Mouse (Mus musculus): ENCODE measurements around the gene Zfc3h1. TPM values are rescaled to one million over a fixed set of nuclear protein-coding genes. Genes with fewer than 3 reads are reported as not detected.

The Zfc3h1 gene
- 10 to 100 TPM; 36.3 to 47.5 (median 45.2) TPM for total RNA-seq (2022)

DNA sequence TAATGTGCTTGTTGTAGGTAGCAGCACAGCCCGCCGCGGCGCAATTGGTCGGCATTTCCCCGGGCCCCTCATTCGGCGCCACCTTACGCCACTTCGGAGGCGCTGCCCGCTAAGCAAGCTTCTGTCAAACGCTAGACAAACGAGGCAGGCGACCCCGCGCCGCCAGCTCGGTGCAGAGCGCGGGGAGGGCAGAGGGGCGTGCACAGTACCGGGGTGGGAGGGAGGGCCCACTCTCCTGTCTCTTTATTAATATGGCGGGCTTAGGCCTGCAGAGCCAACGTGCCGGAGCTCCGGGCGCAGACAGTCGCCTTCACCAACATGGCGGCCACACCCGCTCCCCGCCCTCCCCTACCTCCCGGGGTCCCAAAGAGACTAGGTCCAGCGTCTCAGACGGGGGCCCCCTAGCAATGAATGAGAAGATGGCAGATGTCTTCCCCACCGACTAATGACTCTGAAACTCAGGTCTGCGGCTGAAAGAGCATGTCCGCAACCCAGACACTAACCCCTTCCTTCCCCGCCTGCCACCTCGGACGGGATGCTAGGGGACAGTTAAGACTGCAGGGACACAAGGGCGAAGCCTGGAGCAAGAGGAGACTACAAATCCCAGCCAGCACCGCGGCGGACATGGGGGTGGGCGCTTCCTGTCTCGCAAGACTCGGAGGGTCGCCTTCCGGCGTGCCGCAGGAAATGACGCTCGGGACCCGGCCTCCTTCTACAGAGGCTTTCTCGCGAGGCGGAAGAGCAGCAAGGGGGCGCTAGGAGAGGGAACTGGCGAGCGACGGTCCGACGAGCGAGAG, at the start of gene Zfc3h1, which contains the start of gene Thap2:
Zfc3h1 (plus strand) TSS at position 739 of the 797 bp plus-strand sequence.
Thap2 (minus strand) TSS at position 223 of the 797 bp plus-strand sequence.
- DNase-seq (ENCODE audit: low spot score in 2 of 2): peak; percentile 95 to 98

DNA sequence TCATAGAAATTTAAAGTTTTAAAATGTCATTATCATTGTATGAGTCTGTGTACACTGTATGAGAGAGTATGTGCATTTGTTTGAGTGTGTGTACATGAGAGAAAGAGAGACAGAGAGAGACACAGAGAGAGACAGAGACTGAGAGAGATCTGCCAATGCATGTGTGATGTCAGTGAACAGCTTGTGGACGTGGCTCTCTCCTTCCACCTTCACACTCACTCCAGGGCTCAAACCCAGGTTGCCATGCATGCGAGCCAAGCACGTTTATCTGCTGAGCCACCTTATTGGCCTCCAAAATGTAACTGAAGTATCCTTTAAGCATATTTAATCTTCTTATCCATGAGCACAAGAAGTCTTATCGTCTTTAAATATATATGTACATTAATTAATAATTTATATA, 47.9 kb upstream of the Zfc3h1 start:
- DNase-seq (ENCODE audit: low spot score in 2 of 2): no peak

GRCm38 (mm10) chr10:115339820-115340328, 44.9 kb upstream of the Zfc3h1 start:
- no peak for DNase-seq (ENCODE audit: low spot score in 2 of 2)

DNA sequence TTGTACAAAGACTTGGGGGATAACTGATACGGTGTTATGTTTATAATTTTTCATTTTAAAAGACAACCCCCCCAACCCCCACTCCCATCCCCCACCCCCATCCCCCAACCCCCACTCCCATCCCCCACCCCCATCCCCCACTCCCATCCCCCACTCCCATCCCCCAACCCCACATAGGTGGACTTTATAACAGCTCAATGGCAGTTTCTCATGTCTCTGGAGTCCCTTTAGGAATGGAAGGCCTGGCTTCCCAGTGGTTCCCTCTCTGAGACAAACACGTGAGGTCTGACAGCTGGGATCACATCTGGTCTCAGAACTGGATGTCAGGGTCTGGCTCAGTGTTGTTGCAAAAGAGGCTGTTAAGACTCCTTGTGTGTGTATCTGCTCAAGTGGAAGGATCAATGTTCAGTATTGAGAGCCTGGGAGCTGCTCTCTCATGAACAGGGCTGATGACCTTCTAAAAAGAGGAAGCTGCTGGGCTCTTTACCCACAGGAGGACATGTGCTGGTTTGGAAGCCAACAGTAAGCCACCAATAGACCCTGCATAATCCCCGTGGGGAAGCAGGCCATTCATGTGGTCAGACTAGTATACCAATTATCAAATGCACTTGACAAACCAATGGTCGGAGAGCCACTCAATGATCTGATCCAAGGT, 41.9 kb upstream of the Zfc3h1 start:
- no peak for DNase-seq (ENCODE audit: low spot score in 2 of 2)

DNA sequence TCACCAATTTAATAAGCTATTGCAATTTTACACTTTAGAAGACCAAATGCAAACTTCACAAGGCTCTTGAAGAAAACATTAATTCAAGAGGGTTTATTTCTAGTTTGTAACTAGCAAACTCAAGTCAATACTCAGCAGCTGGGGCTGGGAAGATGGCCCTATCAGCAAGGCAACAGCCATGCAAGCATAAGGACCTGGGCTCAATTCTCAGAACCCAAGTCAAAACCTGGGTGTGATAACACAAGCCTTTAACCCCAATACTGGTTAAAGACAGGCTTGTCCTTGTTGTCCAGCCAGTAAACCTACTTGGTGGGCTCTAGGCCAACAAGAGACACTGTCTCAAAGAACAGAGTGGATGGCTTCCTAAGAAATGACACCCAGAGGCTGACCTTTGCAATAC, 38.3 kb upstream of the Zfc3h1 start:
- no peak for DNase-seq (ENCODE audit: low spot score in 2 of 2)

- no peak for DNase-seq (ENCODE audit: low spot score in 2 of 2)
Measured at GRCm38 (mm10) chr10:115348131-115348530, 36.6 kb upstream of the Zfc3h1 start.

- no peak for DNase-seq (ENCODE audit: low spot score in 2 of 2)
Measured at GRCm38 (mm10) chr10:115349029-115349428, 35.7 kb upstream of the Zfc3h1 start.

DNA sequence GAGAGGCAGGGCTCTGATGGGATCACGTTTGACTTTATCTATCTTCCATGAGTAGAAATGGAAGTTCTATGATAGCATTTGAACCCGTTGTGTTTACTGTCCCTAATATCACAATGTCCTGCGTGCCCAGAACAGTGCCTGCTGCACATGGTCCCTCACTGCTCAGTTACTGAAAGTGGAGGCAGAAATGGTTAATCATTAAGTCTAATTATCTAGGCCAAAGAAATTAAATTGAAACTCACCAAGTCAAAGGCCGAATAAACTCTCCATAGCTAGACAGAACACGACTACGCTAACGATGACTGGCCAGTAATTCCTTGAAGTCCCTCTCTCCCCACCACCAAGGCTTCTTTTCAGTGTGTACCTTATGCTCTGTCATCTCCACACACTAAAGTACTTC, 35.2 kb upstream of the Zfc3h1 start:
- no peak for DNase-seq (ENCODE audit: low spot score in 2 of 2)

GRCm38 (mm10) chr10:115350810-115351397, 33.9 kb upstream of the Zfc3h1 start:
- DNase-seq (ENCODE audit: low spot score in 2 of 2): no peak

DNA sequence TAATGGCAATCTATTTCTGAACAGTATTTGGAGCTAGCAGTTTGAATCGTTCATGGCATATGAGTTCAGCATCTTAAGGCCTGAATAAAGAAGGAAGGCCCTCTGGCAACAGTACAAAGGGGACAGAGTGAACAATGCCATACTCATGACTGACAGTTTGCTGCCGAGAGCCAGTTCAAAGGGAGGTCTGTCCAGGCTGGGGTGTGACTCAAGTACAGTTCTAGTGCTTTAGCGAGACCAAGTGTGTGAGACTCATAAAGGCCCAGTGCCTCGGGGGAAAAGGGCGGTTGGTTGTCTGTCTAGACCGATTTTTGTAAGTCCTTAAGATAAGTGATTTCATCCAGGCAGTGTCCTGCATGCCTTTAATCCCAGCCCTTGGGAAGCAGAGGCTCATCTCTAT, 30.2 kb upstream of the Zfc3h1 start:
- no peak for DNase-seq (ENCODE audit: low spot score in 2 of 2)

DNA sequence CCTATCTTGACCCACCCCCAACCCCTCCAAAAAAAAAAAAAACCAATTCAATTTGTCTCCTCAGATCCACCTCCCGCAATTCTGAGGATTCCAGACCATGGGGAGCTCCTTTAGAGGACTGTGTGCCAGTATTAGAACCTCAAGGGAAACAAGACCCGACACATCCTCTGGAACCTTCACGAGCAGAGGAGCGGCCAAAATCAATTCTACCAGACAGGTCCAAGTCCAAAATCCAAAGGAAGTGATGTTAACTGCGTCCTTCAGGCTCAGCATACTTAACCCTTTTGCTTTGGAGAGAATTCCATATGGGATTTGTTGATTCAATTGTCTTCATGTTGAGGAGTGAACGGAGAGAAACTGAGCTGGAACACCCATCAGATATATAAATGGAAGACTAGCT, 29.7 kb upstream of the Zfc3h1 start:
- DNase-seq (ENCODE audit: low spot score in 2 of 2): no peak

- DNase-seq (ENCODE audit: low spot score in 2 of 2): no peak
Measured at GRCm38 (mm10) chr10:115356106-115356505, 28.7 kb upstream of the Zfc3h1 start.

DNA sequence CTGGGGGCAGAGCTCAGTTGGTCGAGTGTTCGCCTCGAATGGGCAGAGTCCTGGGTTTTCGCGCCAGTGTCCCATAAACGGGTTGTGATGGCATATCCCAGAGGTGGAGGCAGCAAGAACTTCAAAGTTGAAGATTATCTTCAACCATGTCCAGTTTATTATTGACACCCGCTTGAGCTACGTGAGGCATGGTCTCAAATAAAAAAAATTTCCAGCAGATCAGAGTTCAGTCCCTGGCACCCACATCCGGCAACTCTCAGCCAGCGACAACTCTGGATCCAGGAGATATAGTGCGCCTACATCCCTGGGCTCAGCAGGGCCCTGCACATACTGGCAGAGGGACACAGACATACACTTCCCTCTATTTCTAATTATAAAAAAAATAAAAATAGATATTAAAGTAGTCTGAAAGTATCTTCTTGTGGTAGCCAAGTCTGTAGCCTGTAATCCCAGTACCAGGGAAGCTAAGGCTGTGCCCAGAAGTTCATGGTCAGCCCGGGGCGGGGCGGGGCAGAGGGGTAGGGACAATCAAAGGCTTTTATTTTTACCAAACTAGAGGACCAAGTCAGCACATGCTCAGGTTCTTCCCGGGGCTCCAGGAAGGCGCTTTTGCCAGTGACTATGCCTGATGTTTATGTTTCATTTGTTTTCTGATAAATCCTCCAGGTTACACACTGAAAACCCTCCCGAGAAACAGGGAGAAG, 26.4 kb upstream of the Zfc3h1 start:
- no peak for DNase-seq (ENCODE audit: low spot score in 2 of 2)

GRCm38 (mm10) chr10:115359066-115359465, 25.7 kb upstream of the Zfc3h1 start:
- no peak for DNase-seq (ENCODE audit: low spot score in 2 of 2)

DNA sequence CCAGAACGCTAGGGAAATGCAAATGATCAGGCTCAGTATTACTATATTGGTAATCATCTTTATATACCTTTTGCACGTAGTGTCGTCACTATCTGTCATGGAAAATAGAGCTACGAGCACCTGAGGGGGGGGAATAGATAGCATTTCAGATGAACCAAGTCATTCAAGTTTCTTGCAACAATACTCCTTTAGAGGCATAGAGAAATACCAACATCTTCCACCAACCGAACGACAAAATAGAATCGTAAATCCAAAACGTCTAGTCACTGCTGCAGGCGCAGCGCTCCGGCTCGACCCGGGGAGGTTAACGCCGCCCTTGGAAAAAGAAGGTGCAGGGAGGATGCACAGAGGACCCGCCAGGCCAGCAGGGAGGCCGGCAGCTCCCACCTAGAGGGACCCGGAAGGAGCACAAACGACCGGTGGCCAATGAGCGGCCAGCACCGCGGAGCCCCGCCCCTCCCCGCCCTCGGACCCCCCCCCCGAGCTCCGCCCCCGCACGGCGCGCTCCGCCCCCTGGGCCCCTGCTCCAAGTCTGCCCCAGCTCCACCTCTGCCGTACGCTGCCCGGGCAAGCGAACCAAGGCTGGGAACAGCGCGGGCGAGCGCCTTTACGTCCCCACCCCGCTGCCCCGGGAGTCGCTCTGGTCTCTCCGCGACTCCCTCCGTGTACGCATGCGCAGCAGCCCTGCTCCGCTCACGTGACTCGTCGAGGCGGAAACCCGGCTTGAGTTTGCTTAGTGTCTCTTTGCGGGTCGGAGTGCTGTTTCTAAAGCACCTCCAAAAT, 22.7 kb upstream of the Zfc3h1 start, which contains the start of gene Tmem19:
Tmem19 (minus strand) TSS at position 662 of the 783 bp plus-strand sequence.
- DNase-seq (ENCODE audit: low spot score in 2 of 2): peak; percentile 83 to 96

DNA sequence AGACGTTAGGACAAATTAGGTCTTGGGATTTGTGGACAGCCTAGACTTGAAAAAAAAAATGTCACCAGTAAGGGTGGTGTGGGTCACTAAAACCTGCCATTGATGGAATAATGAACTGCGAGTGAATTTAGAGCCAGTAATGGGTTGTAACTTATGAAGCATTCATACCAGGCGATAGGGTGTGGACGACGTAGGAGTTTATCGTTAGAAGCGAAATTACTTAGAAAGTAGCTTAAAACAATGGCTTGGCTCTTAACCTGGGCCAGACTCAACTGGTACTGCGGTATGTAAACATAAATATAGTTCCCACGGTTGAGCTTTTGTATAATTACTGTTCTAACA, 22.2 kb upstream of the Zfc3h1 start:
- no peak for DNase-seq (ENCODE audit: low spot score in 2 of 2)

DNA sequence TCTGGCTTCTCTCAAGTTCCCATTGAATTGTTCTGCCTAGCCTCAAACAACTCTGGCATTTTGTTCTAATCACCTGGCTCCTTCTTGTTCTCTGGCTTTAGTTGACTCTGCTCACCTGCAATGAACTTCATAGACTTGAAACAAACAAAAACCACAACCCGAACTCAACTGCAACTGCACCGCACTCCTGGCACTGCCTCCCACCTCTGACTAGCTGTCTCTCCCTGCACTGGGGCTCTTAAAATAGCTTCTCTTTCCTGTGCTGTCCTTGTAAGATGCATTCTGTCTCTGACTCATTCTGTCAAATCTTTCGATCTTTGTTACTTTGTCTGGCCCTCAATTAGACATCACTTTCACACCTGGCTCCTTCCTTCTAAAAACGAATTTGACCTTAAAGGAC, 21.6 kb upstream of the Zfc3h1 start:
- no peak for DNase-seq (ENCODE audit: low spot score in 2 of 2)

DNA sequence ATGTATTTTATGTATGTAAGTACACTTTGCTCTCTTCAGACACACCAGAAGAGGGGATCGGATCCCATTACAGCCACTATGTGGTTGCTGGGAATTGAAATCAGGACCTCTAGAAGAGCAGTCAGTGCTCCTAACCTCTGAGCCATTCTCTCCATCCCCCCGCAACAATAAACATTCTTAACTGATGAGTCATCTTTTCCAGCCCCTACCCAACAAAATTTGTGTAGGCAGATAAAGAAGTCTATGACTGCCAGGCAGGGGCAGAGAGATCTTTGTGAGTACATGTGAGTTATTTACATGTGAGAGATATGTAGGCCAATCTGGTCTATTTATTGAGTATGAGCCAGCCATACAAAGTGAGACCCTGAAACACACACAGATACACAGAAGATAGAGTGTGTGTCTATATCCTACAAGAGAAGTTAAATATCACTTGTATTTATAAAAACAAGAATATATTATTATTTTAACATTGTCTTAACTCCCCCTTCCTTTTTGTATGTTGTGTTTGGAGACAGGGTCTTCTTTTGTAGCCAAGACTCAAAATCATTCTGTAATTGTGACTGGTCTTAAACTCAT, 3.2 kb upstream of the Zfc3h1 start:
- no peak for DNase-seq (ENCODE audit: low spot score in 2 of 2)

GRCm38 (mm10) chr10:115382846-115383643, 1.7 kb upstream of the Zfc3h1 start:
- DNase-seq (ENCODE audit: low spot score in 2 of 2): no peak

Measured in left cerebral cortex, adult 8-10 months (tissue).